Mouse (Mus musculus): ENCODE data around the gene Gorasp2.

DNA sequence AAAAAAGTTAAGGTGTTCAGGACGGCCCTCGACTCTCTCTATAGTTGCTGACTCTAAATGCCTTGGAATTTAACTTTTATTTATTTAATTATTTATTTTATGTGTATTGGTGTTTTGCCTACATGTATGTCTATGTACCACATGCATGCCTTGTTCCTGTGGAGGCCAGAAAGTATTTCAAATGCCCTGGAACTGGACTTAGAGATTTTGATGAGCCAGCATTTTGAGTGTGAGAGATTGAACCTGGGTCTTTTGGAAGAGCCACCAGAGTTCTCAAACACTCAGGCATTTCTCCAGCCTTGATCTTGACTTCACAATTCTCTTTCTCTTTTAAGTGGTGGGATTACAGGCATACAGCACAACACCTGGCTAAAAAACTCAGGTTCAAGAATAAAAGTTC lies 90.3 kb downstream of the Gorasp2 start:
- TF ChIP-seq POLR2A (IDR thresholded peaks at IDR 0.05; ENCODE audit: insufficient read length, low read depth) (no peak), POLR2AphosphoS2 (IDR thresholded peaks at IDR 0.05; ENCODE audit: insufficient read length, low read depth) (no peak), MYOD1 (IDR thresholded peaks at IDR 0.05; ENCODE audit: control insufficient read depth in 1 of 3, insufficient read length in 2 of 3, low read depth in 2 of 3) (no peak), TCF12 (IDR thresholded peaks at IDR 0.05; ENCODE audit: insufficient read depth, poor library complexity, severe bottlenecking) (no peak), E2F4 (IDR thresholded peaks at IDR 0.05; ENCODE audit: insufficient read depth) (no peak), MYOG (IDR thresholded peaks at IDR 0.05; ENCODE audit: control insufficient read depth in 1 of 3, insufficient read depth in 1 of 3, insufficient read length in 2 of 3, low read depth in 2 of 3) (no peak), USF1 (IDR thresholded peaks at IDR 0.05; ENCODE audit: low read depth) (no peak), MAX (IDR thresholded peaks at IDR 0.05; ENCODE audit: low read depth) (no peak), REST (IDR thresholded peaks at IDR 0.05; ENCODE audit: insufficient read depth, insufficient read length) (no peak)

Measured in myocyte (in vitro differentiated cells).